Mouse (Mus musculus): ENCODE measurements around the gene Nrxn3. TPM values are rescaled to one million over a fixed set of nuclear protein-coding genes. Genes with fewer than 3 reads are reported as not detected.

Gene Nrxn3
- polyA plus RNA-seq (2012; rRNA removed), result 3.6 and 5.4 TPM in 2 replicates

DNA sequence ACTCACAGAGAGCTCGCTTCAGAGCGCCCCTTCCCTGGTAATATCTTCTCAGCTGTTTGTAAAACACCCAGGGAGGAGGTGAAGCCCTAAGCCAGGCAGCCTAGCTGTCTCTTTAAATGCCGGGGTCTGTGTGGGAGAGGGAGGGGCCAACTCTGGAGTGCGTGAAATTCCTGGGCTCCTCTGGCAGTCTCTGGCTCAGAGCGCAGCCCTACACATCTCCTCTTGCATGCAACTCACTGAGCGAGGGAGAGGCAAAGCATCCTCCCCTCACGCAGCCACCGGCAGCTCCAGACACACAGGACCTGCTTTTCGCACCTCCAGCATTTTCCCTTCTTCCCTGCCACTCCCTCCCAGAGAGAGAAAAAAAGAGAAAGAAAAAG lies at the start of gene Nrxn3:
Nrxn3 (plus strand) TSS at position 186 of the 380 bp plus-strand sequence.
- no peak within 1 kb of the TSS for H3K27ac ChIP-seq (ENCODE audit: control insufficient read depth, insufficient read depth, low read depth, low read length)
- H3K36me3 ChIP-seq (ENCODE audit: control insufficient read depth, insufficient read depth, low read length), result no peaks in the 10 kb centered on the region
- no peaks in the 10 kb centered on the region for H3K27me3 ChIP-seq (ENCODE audit: control insufficient read depth, insufficient read depth, low read length)
- H3K4me3 ChIP-seq (ENCODE audit: control insufficient read depth, low read depth, low read length), result no peak within 1 kb of the TSS
- TF ChIP-seq POLR2A (IDR thresholded peaks at IDR 0.05; ENCODE audit: control insufficient read depth, low read depth, low read length), result no peak
- TF ChIP-seq CTCF (IDR thresholded peaks at IDR 0.05; ENCODE audit: control insufficient read depth, insufficient read depth, insufficient replicate concordance, low read depth, low read length), result no peak
- no peaks in the 10 kb centered on the region; the same call in 1 of the 2 replicates for H3K4me1 ChIP-seq (ENCODE audit: control insufficient read depth, insufficient read depth, low read length)

DNA sequence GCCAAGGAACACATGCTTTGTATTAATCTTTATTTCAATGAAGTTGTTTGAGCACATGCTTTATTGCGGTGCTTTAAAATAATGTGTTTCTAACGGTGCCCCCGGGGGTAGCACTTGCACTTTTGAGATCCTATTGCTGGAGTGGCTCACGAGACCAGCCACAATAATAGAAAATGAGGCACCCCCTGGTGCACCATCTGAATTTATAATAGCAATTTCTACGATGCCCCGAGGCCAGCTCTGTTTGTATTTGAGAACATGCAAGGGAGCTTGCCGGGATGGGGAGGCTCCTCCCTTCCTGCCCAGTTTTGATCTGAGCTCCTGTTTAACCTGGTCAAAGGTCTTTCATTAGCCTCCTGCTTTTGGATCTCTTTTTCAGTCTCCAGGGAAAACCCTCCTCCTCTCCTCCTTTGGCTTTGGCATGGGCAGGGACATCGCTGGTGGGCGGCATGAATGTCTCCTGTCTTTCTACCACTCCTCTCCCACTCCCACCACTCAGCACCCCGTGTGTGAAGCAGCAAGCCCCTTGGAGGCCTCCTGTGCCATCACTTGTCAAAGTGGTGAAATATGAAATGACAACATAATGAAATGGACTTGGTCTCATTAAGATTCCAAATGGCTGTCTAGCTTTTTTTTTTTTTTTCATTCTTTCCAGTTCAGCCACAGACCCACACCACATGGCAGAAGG lies 18.4 kb upstream of the Nrxn3 start:
- H3K4me1 ChIP-seq (ENCODE audit: control insufficient read depth, insufficient read depth, low read length), result no peaks in the 10 kb centered on the region
- no peak overlapping the region for H3K27ac ChIP-seq (ENCODE audit: control insufficient read depth, insufficient read depth, low read depth, low read length)
- H3K4me3 ChIP-seq (ENCODE audit: control insufficient read depth, low read depth, low read length), result no peak overlapping the region
- H3K27me3 ChIP-seq (ENCODE audit: control insufficient read depth, insufficient read depth, low read length), result no peaks in the 10 kb centered on the region
- H3K36me3 ChIP-seq (ENCODE audit: control insufficient read depth, insufficient read depth, low read length), result no peaks in the 10 kb centered on the region
- no peak for TF ChIP-seq POLR2A (IDR thresholded peaks at IDR 0.05; ENCODE audit: control insufficient read depth, low read depth, low read length)
- TF ChIP-seq CTCF (IDR thresholded peaks at IDR 0.05; ENCODE audit: control insufficient read depth, insufficient read depth, insufficient replicate concordance, low read depth, low read length), result no peak

DNA sequence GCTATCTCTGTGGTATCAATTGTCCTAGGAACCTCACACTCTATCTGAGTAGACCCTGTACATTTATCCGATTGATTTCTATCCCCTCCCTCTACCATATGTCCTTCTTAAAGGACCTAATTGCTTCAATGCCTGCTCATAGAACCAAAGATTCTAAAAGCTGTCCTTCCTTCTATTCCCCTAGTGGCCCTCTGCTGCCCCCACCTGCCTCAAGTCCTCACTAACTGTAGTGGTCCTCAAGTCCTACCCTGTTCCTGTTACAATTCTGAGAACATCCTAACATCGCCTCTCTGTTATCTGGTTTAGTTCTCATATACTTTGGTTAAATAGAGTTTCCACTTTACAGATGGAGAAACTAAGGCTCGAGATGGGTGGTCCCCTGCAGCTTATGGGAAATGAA lies 16.7 kb upstream of the Nrxn3 start:
- Histone ChIP-seq H3K4me3 (ENCODE audit: control insufficient read depth, low read depth, low read length) (no peak overlapping the region), H3K36me3 (ENCODE audit: control insufficient read depth, insufficient read depth, low read length) (no peaks in the 10 kb centered on the region), H3K4me1 (ENCODE audit: control insufficient read depth, insufficient read depth, low read length) (no peaks in the 10 kb centered on the region), H3K27ac (ENCODE audit: control insufficient read depth, insufficient read depth, low read depth, low read length) (no peak overlapping the region), H3K27me3 (ENCODE audit: control insufficient read depth, insufficient read depth, low read length) (no peaks in the 10 kb centered on the region)
- TF ChIP-seq POLR2A (IDR thresholded peaks at IDR 0.05; ENCODE audit: control insufficient read depth, low read depth, low read length) (no peak), CTCF (IDR thresholded peaks at IDR 0.05; ENCODE audit: control insufficient read depth, insufficient read depth, insufficient replicate concordance, low read depth, low read length) (no peak)

DNA sequence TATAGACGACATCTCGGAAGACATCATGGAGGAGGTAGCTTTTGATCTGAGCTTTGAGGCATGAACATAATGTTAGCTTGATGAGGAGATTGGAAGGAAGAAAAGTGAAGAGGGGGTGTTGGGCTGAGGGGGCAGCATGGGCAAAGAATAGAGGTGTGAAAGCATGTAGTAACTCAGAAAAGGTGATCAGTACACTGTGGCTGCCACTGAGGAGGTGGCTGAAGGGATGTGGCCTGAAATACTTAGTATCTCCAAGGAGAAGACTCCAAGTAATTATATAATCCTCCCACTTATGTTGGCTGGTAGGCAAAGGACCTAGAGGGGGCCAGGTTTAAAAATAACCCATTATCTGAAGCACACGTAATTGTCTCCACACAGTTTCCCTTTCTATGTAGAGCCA lies 14.9 kb upstream of the Nrxn3 start:
- no peaks in the 10 kb centered on the region for H3K27me3 ChIP-seq (ENCODE audit: control insufficient read depth, insufficient read depth, low read length)
- no peaks in the 10 kb centered on the region for H3K36me3 ChIP-seq (ENCODE audit: control insufficient read depth, insufficient read depth, low read length)
- no peak overlapping the region for H3K4me3 ChIP-seq (ENCODE audit: control insufficient read depth, low read depth, low read length)
- H3K27ac ChIP-seq (ENCODE audit: control insufficient read depth, insufficient read depth, low read depth, low read length), result no peak overlapping the region
- TF ChIP-seq POLR2A (IDR thresholded peaks at IDR 0.05; ENCODE audit: control insufficient read depth, low read depth, low read length) (no peak), CTCF (IDR thresholded peaks at IDR 0.05; ENCODE audit: control insufficient read depth, insufficient read depth, insufficient replicate concordance, low read depth, low read length) (no peak)
- no peaks in the 10 kb centered on the region for H3K4me1 ChIP-seq (ENCODE audit: control insufficient read depth, insufficient read depth, low read length)

DNA sequence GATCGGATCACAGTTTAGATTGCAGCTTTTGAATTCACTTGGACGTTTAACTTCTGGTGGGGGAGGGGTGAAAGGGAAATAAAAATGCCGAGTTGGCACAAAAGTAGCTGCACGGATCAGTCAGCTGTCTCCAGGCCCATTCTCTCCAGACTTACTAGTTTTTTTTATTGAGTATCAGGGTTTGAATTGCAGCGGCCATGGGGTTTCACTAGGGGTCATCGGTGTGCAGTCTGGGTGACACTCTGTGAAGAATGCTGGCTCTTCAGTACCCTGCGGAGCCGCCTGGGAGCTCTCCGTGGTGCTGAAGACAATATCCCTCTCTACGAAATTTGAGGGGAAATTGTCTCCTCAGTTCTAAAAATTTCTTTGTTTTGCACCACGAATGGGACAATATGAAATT lies 13.5 kb upstream of the Nrxn3 start:
- no peaks in the 10 kb centered on the region for H3K4me1 ChIP-seq (ENCODE audit: control insufficient read depth, insufficient read depth, low read length)
- no peaks in the 10 kb centered on the region for H3K36me3 ChIP-seq (ENCODE audit: control insufficient read depth, insufficient read depth, low read length)
- H3K4me3 ChIP-seq (ENCODE audit: control insufficient read depth, low read depth, low read length), result no peak overlapping the region
- no peak for TF ChIP-seq POLR2A (IDR thresholded peaks at IDR 0.05; ENCODE audit: control insufficient read depth, low read depth, low read length)
- TF ChIP-seq CTCF (IDR thresholded peaks at IDR 0.05; ENCODE audit: control insufficient read depth, insufficient read depth, insufficient replicate concordance, low read depth, low read length), result peak; percentile 18; the same call in 1 of the 2 replicates
- H3K27ac ChIP-seq (ENCODE audit: control insufficient read depth, insufficient read depth, low read depth, low read length), result no peak overlapping the region
- H3K27me3 ChIP-seq (ENCODE audit: control insufficient read depth, insufficient read depth, low read length), result no peaks in the 10 kb centered on the region

DNA sequence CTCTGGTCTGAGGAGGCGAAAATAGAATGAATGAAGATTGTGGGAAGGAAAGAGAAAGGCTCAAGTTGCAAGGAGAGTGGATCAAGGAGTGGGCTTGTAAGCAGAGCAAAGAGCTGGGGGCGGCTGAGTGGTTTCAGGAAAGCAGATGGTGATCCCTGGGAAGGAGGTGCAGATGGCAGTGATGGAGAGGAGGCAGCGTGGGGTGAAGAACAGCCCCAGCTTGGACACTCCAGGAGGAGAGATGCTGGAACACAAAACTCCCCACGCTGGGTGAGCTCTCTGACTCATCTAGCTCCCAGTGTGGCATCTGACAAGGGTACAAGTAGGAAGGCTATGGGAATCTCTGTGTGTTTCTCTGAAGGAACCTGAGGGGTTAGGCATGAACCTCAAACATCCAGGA lies 9.2 kb upstream of the Nrxn3 start:
- H3K4me1 ChIP-seq (ENCODE audit: control insufficient read depth, insufficient read depth, low read length), result no peaks in the 10 kb centered on the region
- TF ChIP-seq CTCF (IDR thresholded peaks at IDR 0.05; ENCODE audit: control insufficient read depth, insufficient read depth, insufficient replicate concordance, low read depth, low read length) (no peak), POLR2A (IDR thresholded peaks at IDR 0.05; ENCODE audit: control insufficient read depth, low read depth, low read length) (no peak)
- H3K4me3 ChIP-seq (ENCODE audit: control insufficient read depth, low read depth, low read length), result no peak overlapping the region
- no peaks in the 10 kb centered on the region for H3K36me3 ChIP-seq (ENCODE audit: control insufficient read depth, insufficient read depth, low read length)
- no peaks in the 10 kb centered on the region for H3K27me3 ChIP-seq (ENCODE audit: control insufficient read depth, insufficient read depth, low read length)
- H3K27ac ChIP-seq (ENCODE audit: control insufficient read depth, insufficient read depth, low read depth, low read length), result no peak overlapping the region

DNA sequence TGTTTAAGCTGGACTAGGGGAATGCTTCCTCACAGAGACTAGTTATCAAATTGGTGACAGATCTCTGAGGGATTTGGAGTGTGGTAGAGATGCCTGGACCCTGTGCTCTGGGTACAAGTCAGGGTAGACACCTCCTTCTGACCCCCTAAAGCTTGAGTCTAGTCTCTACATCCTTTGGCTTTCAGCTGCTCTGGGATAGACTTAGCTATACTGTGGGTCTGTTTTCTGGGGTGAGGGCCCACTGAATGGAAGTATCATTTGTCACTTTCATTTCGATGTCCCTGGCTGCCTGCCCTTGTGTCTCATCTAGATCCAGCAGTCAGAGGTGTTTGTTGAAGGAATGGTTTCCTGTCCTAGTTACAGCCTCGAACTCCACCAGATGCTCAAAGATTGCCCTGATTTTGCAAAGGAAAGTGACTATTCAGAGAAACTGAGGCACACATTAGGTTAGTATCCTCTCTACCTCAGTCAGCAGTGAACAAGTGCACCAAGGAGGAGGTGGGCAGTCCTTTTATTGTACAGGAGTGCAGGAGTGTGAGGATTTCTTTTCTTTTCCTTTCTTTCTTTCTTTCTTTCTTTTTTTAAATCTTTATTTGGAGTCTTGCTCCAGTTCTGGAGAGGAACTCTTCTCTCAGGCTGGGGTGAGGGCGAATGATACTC lies 515 bp upstream of the Nrxn3 start:
- no peak for TF ChIP-seq POLR2A (IDR thresholded peaks at IDR 0.05; ENCODE audit: control insufficient read depth, low read depth, low read length)
- no peak for TF ChIP-seq CTCF (IDR thresholded peaks at IDR 0.05; ENCODE audit: control insufficient read depth, insufficient read depth, insufficient replicate concordance, low read depth, low read length)
- no peak overlapping the region for H3K27ac ChIP-seq (ENCODE audit: control insufficient read depth, insufficient read depth, low read depth, low read length)
- H3K4me3 ChIP-seq (ENCODE audit: control insufficient read depth, low read depth, low read length), result no peak overlapping the region
- no peaks in the 10 kb centered on the region for H3K36me3 ChIP-seq (ENCODE audit: control insufficient read depth, insufficient read depth, low read length)
- no peaks in the 10 kb centered on the region for H3K27me3 ChIP-seq (ENCODE audit: control insufficient read depth, insufficient read depth, low read length)
- no peaks in the 10 kb centered on the region; the same call in 1 of the 2 replicates for H3K4me1 ChIP-seq (ENCODE audit: control insufficient read depth, insufficient read depth, low read length)
